In genomic region chr1:162094523-162095272, GRCm38 (mm10) we compare ENCODE assay signal across 16 mouse cellular contexts.
A peak's percentile ranks its signal among the peaks of the same experiment; 100 is the strongest.
DNase-seq lines count a peak whose midpoint lies in the region; ATAC-seq and TF ChIP-seq lines count a peak whose summit lies in the region.
"Had no signal": no experiment of that assay in that cellular context is flagged by ENCODE, and none has a peak within 500 bp of the region (broad histone marks: within the 10 kb centered on the region; RNA-seq: fewer than 3 reads in every experiment).

No protein-coding gene starts in this region.

- no peak overlapping the region for H3K4me3 ChIP-seq in heart, embryonic 14.5 days (ENCODE audit: control insufficient read depth in 1 of 2, insufficient read depth in 1 of 2, low read depth in 1 of 2, low read length in 2 of 2)
- no peak overlapping the region for H3K4me3 ChIP-seq in lung, postnatal 0 days (ENCODE audit: low read depth, low read length)
- no peak overlapping the region for H3K4me3 ChIP-seq in embryonic facial prominence, embryonic 15.5 days (replicated peaks)
- H3K4me3 ChIP-seq in myocyte, result no peak overlapping the region
- H3K4me3 ChIP-seq: forebrain, embryonic 15.5 days; left cerebral cortex, adult 2 months; midbrain, embryonic 15.5 days; neural tube, embryonic 13.5 days had no signal

- H3K79me2 ChIP-seq in myocyte (ENCODE audit: control insufficient read depth, insufficient read depth), result no peaks in the 10 kb centered on the region

- TF ChIP-seq CTCF in lung, postnatal 0 days (IDR thresholded peaks at IDR 0.05), result no peak

- ATAC-seq in heart, embryonic 14.5 days (ENCODE audit: insufficient number of reproducible peaks, insufficient read depth, low FRiP score, low read depth), result no peak
- ATAC-seq in lung, postnatal 0 days, result no peak
- no peak for ATAC-seq in embryonic facial prominence, embryonic 15.5 days (ENCODE audit: insufficient number of reproducible peaks, low FRiP score, low TSS enrichment, low read depth)
- no peak for ATAC-seq in megakaryocyte-erythroid progenitor cell, adult 5-6 weeks (replicated peaks; ENCODE audit: low FRiP score, low TSS enrichment, poor library complexity, severe bottlenecking)
- ATAC-seq: forebrain, embryonic 15.5 days; midbrain, embryonic 15.5 days had no signal

- TF ChIP-seq POLR2A in myocyte (IDR thresholded peaks at IDR 0.05; ENCODE audit: insufficient read length, low read depth), result no peak

- no peak for TF ChIP-seq EP300 in lung, postnatal 0 days (IDR thresholded peaks at IDR 0.05)

- peaks cover 3% of the 10 kb centered on the region; the same call in 1 of the 2 replicates for H3K9me3 ChIP-seq in heart, embryonic 14.5 days (ENCODE audit: control insufficient read depth, low read length)
- H3K9me3 ChIP-seq in lung, postnatal 0 days (ENCODE audit: low read length), result no peaks in the 10 kb centered on the region
- no peaks in the 10 kb centered on the region for H3K9me3 ChIP-seq in embryonic facial prominence, embryonic 15.5 days (replicated peaks)
- H3K9me3 ChIP-seq: forebrain, embryonic 15.5 days; midbrain, embryonic 15.5 days; neural tube, embryonic 13.5 days had no signal

- peak overlapping the region; percentile 10 to 76; a peak in 1 of 4 replicates for H3K27ac ChIP-seq in heart, embryonic 14.5 days (replicated peaks in 1 of 2; ENCODE audit: control insufficient read depth in 1 of 2, insufficient read depth in 1 of 2, low read depth in 2 of 2, low read length in 2 of 2)
- peak overlapping the region; percentile 26; the same call in 1 of the 2 replicates for H3K27ac ChIP-seq in lung, postnatal 0 days (ENCODE audit: low read length)
- H3K27ac ChIP-seq in embryonic facial prominence, embryonic 15.5 days (replicated peaks), result peak overlapping the region; percentile 60
- H3K27ac ChIP-seq: forebrain, embryonic 15.5 days; left cerebral cortex, adult 2 months; liver, embryonic 14.5 days; midbrain, embryonic 15.5 days; neural tube, embryonic 13.5 days had no signal

- no peak overlapping the region for H3K9ac ChIP-seq in heart, embryonic 14.5 days (ENCODE audit: low read length)
- H3K9ac ChIP-seq in lung, postnatal 0 days (replicated peaks; ENCODE audit: low read depth), result no peak overlapping the region
- no peak overlapping the region for H3K9ac ChIP-seq in embryonic facial prominence, embryonic 15.5 days
- H3K9ac ChIP-seq: forebrain, embryonic 15.5 days; liver, embryonic 14.5 days; midbrain, embryonic 15.5 days; neural tube, embryonic 13.5 days had no signal

- WGBS in heart, embryonic 14.5 days, result 62% methylated on average over 8 of the region's 8 CpGs
- 53% methylated on average over 8 of the region's 8 CpGs for WGBS in lung, postnatal 0 days
- 63% methylated on average over 8 of the region's 8 CpGs for WGBS in embryonic facial prominence, embryonic 15.5 days

- H3K4me1 ChIP-seq in heart, embryonic 14.5 days (ENCODE audit: control insufficient read depth in 2 of 2, insufficient read depth in 2 of 2, low read length in 2 of 2), result peaks cover 2 to 3% of the 10 kb centered on the region in 2 experiments; a peak in 2 of 4 replicates
- no peaks in the 10 kb centered on the region for H3K4me1 ChIP-seq in lung, postnatal 0 days (ENCODE audit: insufficient read depth, low read depth, low read length)
- H3K4me1 ChIP-seq in embryonic facial prominence, embryonic 15.5 days, result peaks cover 5% of the 10 kb centered on the region; the same call in 1 of the 2 replicates
- H3K4me1 ChIP-seq: forebrain, embryonic 15.5 days; midbrain, embryonic 15.5 days; neural tube, embryonic 13.5 days had no signal

- H3K36me3 ChIP-seq in heart, embryonic 14.5 days (ENCODE audit: control insufficient read depth, insufficient read depth, low read length), result no peaks in the 10 kb centered on the region
- H3K36me3 ChIP-seq in lung, postnatal 0 days (ENCODE audit: insufficient read depth, low read length), result no peaks in the 10 kb centered on the region
- H3K36me3 ChIP-seq in embryonic facial prominence, embryonic 15.5 days, result no peaks in the 10 kb centered on the region
- no peaks in the 10 kb centered on the region for H3K36me3 ChIP-seq in myocyte (ENCODE audit: control insufficient read depth, insufficient read depth)
- H3K36me3 ChIP-seq: forebrain, embryonic 15.5 days; midbrain, embryonic 15.5 days; neural tube, embryonic 13.5 days had no signal

- H3ac ChIP-seq in myocyte (ENCODE audit: control insufficient read depth, insufficient read length), result no peak overlapping the region

- no peak for DNase-seq in heart, adult 8-10 months (ENCODE audit: low spot score)
- DNase-seq in lung, postnatal 0 days (ENCODE audit: low spot score), result no peak
- DNase-seq in lung, postnatal 14 days, result no peak
- DNase-seq in Muller cell, postnatal 12 days (ENCODE audit: inconsistent ontology term), result no peak
- DNase-seq: adrenal gland, postnatal 25 days; cerebellum, postnatal 25 days; thymus, adult 2 months had no signal

- no peak overlapping the region for H3K4me2 ChIP-seq in heart, embryonic 14.5 days (ENCODE audit: low read length)
- no peak overlapping the region for H3K4me2 ChIP-seq in lung, postnatal 0 days (replicated peaks; ENCODE audit: low read depth, low read length)
- H3K4me2 ChIP-seq in embryonic facial prominence, embryonic 15.5 days (replicated peaks), result no peak overlapping the region
- H3K4me2 ChIP-seq in myocyte (ENCODE audit: low read depth), result peak overlapping the region; percentile 53
- H3K4me2 ChIP-seq: forebrain, embryonic 15.5 days; midbrain, embryonic 15.5 days; neural tube, embryonic 13.5 days had no signal

- no peaks in the 10 kb centered on the region for H3K27me3 ChIP-seq in heart, embryonic 14.5 days (ENCODE audit: control insufficient read depth, insufficient read depth, low read length)
- H3K27me3 ChIP-seq in lung, postnatal 0 days (replicated peaks; ENCODE audit: insufficient read depth, low read length), result no peaks in the 10 kb centered on the region
- no peaks in the 10 kb centered on the region for H3K27me3 ChIP-seq in embryonic facial prominence, embryonic 15.5 days
- H3K27me3 ChIP-seq in myocyte (ENCODE audit: control insufficient read depth, insufficient read depth, insufficient read length), result no peaks in the 10 kb centered on the region
- H3K27me3 ChIP-seq: forebrain, embryonic 15.5 days; midbrain, embryonic 15.5 days; neural tube, embryonic 13.5 days had no signal

TF ChIP-seq in myocyte, 11 proteins besides CTCF, POLR2A, EP300 and RAD21:
- TF ChIP-seq MYOD1 (IDR thresholded peaks at IDR 0.05; ENCODE audit: control insufficient read depth in 1 of 3, insufficient read length in 2 of 3, low read depth in 2 of 3) (no peak), E2F4 (IDR thresholded peaks at IDR 0.05; ENCODE audit: insufficient read depth) (no peak), SRF (IDR thresholded peaks at IDR 0.05; ENCODE audit: control insufficient read depth, insufficient read length, low read depth) (no peak), MAX (IDR thresholded peaks at IDR 0.05; ENCODE audit: low read depth) (no peak), TCF12 (IDR thresholded peaks at IDR 0.05; ENCODE audit: insufficient read depth, poor library complexity, severe bottlenecking) (no peak), MYOG (IDR thresholded peaks at IDR 0.05; ENCODE audit: control insufficient read depth in 1 of 3, insufficient read depth in 1 of 3, insufficient read length in 2 of 3, low read depth in 2 of 3) (no peak), USF1 (IDR thresholded peaks at IDR 0.05; ENCODE audit: low read depth) (no peak), POLR2AphosphoS2 (IDR thresholded peaks at IDR 0.05; ENCODE audit: insufficient read length, low read depth) (no peak), CEBPB (IDR thresholded peaks at IDR 0.05; ENCODE audit: insufficient read depth, poor library complexity, severe bottlenecking) (no peak), TCF3 (IDR thresholded peaks at IDR 0.05; ENCODE audit: insufficient read length, low read depth) (no peak), REST (IDR thresholded peaks at IDR 0.05; ENCODE audit: insufficient read depth, insufficient read length) (no peak)
